Mouse (Mus musculus) R1 (cell line): ENCODE results near the gene Plbd1.

Source experiments
- DNase-seq: peaks from one replicate; pipeline ENCODE4 v3.0.0-alpha.2; 2018; ENCODE audit warnings: low read depth, low spot score

Gene Plbd1

DNA sequence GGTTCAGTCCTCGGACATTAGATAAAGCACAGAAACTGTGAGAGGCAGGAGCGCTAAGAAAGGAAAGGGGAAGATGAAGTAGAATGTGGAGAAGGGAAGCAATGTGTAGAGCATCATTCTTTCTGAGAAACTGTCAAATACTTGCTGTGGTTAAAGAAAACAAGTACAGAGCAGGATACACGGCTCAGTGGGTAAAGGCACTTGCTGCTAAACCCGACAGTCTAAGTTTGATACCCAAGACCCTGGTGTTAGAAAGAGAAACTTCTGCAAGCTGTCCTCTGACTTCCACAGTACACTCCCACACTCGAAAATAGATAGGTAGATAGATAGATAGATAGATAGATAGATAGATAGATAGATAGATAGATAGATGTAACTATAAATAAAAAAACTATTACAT, 8.4 kb downstream of the Plbd1 start:
- DNase-seq: no peak

DNA sequence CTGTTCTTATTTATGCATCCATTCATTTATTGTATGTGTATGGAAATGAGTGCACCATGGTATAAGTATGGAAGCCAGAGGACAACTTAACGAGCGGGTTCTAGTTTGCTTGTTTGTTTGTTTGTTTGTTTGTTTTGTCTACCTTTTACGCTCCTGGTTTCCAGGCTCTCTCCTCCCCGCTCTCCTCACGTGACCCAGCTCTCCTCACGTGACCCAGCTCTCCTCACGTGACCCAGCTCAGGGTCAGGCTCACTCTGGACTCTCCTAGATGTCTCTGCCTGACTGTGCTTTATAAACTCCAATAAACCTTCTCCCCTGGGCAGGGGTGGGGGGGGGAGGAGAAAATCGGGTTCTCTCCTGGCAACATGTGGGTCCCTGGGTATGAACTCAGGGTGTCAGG, 11.1 kb downstream of the Plbd1 start:
- DNase-seq: no peak

DNA sequence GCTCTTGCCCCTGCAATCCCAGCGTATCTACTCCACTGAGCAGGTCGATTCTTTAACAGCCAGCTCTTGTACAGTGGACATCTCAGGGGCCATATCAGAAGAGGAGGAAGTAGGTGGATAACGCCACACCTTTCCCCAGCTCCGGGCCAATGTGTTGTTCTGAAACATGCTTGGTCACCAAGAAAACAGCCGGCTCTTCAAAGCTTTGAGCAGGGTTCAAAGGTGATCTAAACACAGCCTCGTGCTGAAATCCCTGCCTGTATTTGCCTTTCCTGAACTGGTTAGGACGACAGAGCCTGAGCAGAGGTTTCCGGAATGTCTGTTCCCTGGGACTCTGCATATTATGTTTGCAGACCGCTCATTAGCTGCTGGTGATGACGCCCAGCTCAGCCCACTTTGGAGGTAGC, 14.3 kb downstream of the Plbd1 start:
- peak; percentile 34 for DNase-seq

DNA sequence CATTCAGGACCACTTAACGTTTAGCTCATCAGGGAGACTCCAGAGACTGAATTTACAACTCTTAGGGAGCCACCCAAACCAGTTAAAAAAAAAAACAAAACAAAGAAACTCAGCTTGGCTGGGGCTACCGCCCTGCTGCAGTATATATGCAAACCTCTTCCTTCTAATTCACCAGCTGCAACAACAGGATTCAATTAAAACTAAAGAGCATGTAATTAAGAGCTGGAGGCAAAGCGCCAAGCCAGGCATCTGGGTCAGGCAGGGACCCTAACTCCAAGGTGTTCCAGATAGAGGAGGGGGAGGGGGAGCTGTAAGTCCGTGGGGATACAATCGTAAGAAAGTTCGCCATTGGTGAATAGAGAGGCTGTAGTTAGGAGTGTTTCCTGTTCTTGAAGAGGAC, 15.5 kb downstream of the Plbd1 start:
- DNase-seq: no peak

DNA sequence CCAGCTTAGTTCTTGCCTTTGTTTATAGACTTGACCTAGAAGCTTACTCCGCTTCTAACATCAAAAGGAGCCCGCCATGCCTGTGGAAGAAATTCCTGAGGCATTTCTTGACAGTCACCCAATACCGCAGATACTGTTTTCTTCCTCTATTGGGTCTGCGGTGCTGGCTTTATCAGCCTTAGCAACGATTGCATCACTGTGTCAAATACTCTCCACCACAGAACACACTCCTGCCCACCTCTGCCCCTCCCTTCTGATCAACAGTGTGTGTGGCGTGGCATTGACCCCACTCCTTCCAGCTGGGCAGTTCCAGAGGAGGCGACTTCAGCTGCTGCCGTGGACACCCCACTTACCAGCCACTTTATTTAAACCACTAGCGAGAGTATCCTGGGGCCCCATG, 16.0 kb downstream of the Plbd1 start:
- no peak for DNase-seq

DNA sequence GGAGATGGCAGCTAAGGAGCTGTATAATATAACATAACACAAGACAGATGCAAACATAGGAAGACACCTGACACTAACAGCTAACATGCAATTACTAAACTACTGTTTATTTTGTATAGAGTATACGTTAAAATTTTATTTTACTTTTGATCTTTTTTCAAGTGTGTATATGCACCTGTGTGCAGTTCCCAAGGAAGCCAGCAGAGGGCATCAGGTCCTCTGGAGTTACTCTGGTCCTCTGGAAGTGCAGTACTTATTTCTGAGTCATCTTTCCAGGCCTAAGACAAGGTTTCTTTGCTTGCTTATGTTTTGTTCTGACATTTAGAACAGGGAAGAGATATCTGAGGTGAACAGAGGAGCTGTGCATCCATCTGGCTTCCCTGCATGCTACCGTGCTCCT, 17.6 kb downstream of the Plbd1 start:
- DNase-seq: peak; percentile 51

DNA sequence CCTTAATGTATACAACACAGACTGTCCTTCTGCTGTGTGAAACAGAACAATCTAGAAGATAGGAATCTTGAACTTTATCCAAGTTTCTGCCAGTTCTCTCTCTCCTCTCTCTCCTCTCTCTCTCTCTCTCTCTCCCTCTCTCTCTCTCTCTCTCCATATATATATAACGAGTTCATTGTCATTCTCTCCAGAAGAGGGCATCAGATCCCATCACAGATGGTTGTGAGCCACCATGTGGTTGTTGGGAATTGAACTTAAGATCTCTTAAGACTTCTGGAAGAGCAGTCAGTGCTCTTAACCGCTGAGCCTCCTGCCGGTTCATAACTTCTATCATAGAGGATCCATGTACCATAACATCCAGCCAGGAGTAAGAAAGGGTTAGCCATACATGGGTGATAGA, 26.7 kb downstream of the Plbd1 start:
- no peak for DNase-seq

DNA sequence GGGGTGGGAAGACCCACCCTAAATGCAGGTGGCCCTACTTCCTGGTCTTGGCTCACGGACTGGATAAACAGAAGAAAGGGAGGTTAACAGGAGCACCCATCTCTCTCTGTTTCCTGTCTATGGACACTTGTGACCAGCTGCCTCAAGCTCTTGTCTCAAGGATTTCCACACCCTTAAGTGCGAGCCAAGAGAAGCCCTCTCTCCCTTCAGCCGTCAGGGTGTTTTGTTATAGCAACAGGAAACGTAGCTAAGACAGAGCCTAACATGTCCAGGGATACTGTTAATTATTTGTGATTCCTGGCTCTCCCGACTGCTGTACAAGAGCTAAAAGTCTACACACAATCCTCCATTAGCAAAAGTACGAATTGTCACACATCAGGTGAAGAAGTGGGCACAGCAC, 28.0 kb downstream of the Plbd1 start:
- no peak for DNase-seq

DNA sequence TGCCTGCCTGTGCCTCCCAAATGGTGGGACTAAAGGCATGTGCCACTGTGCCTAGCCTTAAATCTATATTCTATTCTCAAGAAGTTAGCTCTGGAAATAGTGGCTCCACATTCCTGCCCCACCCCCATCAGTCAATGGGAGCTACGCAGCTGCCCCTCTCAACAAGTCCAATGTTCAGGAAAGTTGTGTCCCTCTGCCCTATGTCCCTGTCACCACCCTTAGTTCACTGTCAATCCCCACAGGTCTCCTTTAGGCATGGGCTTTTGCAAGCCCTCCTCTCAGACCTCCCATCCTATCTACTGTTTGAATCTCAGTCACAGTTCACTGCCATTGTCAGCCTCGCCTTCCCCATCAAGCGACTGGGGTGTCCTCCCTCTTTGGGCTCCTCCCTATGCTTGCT, 28.6 kb downstream of the Plbd1 start:
- DNase-seq: no peak

DNA sequence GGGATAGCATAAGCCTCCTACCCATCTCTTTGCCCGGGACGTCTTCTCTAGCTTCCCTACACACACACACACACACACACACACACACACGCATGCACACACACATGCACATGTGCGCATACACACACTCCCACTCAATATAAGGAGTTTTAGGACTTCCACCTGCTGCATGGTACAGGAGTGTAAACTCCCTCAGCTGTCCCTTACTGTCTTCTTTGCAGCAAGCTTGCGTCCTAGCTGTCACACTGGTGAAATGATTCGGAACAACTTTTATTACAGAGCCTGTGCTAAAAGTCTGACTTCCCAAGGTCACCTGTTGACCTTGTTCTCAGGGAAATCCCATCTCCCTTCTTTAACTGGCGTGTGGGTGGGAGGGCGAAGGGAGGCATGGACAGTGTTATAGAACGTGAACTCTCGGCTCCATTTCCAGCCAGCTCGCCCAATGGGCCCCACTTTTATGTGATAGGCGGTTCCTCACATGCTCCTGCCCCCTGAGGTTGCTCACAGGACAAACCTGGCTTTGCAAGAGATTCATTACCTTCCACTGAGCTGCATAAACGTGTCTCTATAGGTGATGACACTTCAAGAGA, 29.7 kb downstream of the Plbd1 start:
- no peak for DNase-seq

DNA sequence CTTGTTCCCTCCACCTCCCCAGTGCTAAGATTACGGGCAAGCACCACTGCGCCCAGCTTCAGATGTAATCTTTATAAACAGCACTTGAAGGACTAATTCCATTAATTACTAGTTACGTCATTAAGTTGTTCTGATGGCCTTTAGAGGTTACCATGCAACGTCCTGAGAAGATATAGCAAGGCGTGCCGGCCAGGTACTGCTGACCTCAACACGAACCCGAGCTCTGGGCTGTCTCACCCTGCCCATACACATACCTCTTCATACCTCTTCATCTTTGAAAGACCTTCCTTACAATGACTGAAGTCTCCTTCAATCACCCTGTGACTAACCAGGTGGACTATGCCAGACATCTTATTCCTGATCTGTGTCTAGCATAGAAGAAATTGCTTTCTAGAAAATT, 30.2 kb downstream of the Plbd1 start:
- no peak for DNase-seq

DNA sequence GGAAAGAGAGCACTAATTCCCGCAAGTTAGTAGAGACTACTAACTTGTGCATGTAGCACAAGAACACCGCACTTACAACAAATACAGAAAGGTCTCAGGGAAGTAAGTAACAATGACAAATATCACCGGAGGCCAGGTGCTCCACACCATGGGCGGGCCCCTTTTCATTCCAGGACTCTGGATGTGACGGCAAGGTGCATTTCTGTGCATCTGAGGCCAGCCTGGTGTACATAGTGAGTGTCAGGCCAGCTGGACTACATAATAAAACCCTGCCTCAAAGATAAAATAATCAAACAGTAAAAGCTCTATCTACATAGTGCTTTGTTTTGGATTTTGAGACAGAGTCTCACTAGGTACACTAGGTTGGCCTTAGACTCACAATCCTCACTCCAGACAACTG, 32.1 kb downstream of the Plbd1 start:
- DNase-seq: no peak

DNA sequence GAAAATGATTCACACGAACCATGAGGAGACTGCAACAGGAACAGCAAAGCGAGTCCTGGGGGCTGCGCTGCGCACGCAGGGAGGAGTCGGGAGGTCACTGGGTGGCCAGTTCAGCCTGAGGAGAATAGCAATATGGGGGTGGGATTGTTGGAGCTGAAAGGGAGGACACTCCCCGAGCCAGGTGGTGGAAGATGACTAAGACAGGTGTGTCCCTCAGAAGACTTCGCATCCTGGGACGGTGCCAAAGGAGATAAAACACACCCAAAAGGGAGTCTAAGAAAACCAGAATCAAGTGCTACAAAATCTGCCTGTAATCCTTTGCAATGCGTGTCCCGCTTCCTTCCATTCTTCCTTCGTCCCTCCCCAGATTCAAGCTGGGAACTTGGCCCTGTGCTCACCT, 36.3 kb downstream of the Plbd1 start:
- DNase-seq: no peak

DNA sequence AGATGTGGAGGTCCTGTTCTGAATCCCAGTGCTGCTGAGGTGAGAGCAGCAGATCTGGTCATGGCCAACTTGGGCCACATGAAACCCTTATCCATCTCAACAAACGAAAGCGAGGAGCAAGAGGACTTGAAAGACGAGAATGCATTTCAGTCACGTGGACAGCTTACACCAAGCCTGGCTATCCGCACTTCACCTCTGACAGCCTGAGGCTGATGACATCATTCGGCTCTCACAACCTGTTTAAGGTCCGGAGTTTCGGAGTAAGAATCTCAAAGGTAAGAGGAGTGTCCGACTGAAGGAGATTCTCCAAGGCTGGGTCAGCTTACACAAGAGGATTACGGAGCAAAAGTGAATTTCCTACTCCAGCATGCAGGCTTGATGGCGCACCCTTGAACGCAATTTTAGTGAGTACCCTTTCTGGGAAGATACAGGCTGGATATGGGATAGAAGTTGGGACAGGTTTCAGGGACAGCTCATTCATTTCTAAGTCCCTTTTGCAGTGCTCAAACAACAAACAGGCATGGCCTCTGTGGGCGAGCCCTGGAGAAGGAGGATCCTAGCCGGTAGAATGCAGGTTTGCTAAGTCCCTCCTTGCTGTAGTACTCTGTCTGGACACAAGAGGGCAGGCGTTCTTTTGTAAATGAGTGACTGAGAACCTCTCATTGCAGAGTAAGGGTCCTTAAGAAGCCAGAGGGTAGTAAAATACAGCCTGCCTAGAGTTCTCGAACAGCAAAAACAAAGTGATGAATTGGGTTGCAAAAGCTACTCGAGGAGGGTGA, 41.2 kb downstream of the Plbd1 start:
- peak; percentile 90 for DNase-seq

DNA sequence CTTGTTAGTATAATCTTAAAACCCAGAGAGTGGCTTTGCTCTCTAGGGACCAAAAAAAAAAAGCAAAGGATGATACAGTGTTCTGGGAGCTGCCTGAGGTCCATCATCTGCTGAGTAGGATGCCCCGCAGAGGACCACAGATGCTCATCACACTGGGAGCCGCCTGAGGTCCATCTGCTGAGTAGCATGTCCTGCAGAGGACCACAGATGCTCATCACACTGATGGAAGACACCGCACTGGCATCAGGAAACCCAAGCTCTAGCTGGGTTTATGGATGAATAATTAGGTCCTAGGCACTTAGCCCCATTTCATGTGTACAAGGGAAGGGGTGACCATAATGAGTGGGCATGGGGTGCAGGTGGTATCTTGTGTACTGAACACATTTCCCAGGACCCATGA, 47.6 kb downstream of the Plbd1 start:
- DNase-seq: no peak

DNA sequence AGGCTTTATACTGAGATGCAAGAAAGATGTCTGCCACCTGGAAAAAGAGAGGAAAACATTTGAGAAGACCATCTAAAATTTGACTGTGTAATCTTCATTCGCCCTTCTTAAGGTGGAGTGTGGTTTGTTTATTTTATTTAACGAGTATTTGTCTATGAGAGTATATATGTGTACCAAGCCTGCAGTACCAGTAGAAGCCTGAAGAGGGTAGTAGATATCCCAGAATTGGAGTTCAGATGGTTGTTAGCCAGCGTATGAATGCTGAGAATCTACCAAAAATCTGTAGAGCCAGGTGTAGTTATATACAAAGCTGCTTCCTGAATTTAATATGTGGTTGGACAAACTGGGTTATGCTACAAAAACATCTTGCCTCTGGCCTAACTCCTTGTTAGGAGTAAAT, 49.4 kb downstream of the Plbd1 start:
- DNase-seq: peak; percentile 66

DNA sequence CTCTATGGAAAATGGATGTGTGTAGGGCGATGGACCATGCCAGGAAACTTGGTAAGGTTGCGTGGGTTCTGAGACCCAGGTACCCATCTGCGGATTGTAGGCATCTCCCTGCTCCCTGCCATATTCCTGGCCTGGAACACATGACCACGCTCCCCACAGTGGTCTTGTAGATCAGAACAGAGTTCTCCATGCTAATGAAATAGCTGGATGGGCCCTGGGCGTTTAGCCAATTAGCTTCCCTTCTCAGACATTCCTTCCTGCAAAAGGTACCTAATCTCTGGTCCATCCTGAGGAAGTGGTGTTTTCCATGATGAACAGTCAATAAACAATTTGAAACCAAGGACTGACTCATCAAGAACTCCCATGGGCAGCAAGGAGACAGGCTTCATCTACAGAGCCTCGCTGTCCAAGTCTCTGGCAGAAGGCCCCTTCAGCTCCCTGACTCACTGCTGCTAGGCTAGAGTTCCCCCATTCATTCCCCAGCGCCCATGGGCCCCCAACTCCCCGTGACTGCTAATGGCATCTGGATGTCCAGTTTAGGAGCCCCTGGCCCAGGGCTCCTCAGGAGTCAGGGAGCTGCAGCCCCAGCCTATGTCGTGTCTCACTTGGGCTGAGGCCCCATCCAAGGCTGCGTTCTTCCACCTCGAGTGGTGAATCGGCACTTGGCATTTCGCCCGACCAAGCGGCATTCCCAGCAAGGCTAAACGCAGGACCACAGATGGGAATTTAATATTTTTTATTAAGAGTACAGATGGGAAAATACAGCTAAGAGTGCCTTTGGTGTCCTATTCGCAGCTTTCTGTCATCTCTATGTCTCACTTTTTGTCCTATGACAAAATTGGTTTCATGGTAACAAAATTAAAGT, 50.1 kb downstream of the Plbd1 start:
- DNase-seq: no peak

DNA sequence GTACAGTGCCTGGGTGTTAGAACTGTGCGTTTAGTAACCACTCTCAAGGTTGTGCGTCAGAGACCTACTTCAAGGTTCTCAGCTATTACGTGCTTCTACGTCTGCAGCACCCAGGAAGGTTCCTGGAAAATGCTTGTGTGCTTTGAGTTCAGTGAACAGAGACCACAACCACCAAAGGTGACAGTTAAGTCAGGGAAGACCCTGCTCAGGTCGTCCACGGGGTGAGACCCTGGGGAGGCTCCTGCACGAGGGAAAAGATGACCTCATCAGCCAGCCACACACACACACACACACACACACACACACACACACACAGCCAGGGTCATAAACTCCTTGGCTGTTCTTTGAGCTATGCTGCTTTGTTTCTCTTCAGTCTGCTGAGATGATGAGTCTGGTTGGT, 59.1 kb downstream of the Plbd1 start:
- DNase-seq: no peak

DNA sequence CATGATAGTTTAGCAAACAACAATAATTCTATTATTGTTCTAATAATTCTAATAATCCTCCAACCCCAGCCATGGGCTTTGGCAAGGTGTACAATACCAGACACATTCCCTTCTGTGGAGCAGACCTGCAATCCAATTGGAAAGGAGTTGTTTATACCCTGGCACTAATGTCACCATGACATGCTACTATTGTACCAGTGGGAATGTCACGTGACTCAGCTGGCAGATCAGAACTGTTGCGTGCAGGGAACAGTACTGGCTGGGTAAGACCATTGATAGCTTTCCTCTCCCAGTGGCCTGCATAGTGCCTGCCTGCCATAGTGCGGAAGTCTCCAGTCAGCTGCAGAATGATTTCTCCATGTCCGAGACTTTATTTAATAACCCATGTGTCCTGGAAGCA, 67.2 kb downstream of the Plbd1 start:
- DNase-seq: no peak

DNA sequence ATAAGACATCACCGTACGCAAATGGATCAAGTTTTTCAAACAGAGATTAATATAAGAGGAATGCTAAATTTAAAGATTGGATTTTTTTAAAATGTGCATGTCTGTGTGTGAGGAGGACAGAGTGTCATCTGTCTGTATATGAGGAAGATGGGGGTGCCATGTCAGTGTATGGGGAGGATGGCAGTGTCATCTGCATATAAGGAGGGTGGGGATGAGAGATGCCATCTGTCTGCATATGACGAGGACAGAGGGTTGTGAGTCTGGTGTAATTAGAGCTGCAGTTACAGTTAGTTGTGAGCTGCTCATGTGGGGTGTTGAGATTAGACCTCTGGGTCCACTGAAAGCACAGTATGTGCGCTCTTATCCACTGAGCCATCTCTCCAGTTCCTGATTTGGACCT, 71.0 kb downstream of the Plbd1 start:
- no peak for DNase-seq

DNA sequence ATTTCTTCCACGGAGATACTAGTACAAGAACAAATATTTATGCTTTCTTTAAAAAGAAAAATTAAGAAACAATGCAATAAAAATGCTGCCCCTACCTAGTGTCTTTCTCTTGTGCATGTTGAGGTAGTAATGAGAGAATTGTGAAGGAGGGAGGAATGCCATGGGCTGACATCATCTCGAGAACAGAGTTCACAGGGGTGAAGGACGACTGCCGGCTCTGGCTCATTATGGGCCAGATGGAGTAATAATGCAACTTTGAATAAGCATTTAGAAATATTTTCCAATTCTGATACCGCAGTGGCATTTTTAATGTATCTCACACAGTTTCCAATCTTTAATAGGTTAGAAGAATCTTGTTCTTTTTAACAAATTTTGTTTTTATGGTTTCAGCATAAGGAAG, 95.7 kb downstream of the Plbd1 start:
- no peak for DNase-seq
